Mouse (Mus musculus) embryonic fibroblast, embryonic 13.5 days (primary cell): ENCODE results near the gene Olr1.

Experiments
- CTCF ChIP-seq: IDR thresholded peaks from 2 replicates; pipeline ENCODE4 v1.5.1; 2011; ENCODE audit warnings: mild to moderate bottlenecking, control low read depth, low read length, moderate library complexity, borderline replicate concordance; ENCODE audit not compliant: insufficient read depth
- POLR2A ChIP-seq: IDR thresholded peaks from 2 replicates; pipeline ENCODE4 v1.6.1; 2011; ENCODE audit warnings: low read depth, mild to moderate bottlenecking, control low read depth, low read length, moderate library complexity

DNA sequence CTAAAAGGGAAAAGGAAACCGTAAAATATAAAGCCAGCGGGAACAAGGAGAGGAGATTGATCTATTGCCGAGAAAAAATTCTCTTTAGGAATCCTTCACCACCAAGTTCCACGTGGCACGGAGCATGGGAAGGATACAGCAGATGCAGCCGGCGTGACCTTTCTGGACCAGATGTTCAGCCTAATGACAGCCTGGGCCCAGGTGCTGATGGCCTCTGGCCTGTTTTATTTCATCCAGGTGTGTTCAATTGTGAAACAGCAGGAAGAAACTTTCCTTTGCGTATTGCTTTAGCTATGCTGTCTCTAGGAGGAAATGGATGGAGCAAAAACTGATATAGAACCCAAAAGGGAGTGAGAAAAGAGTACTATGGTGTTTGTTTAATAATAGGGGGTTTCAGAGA lies 5.9 kb upstream of the Olr1 start:
- TF ChIP-seq CTCF (no peak), POLR2A (no peak)
